Mouse (Mus musculus): Measurements from ENCODE around the gene Psma5. TPM values are rescaled to one million over a fixed set of nuclear protein-coding genes. Genes with fewer than 3 reads are reported as not detected.

Gene Psma5
- polyA plus RNA-seq, 1 experiment from 2014 or later: 266 TPM

DNA sequence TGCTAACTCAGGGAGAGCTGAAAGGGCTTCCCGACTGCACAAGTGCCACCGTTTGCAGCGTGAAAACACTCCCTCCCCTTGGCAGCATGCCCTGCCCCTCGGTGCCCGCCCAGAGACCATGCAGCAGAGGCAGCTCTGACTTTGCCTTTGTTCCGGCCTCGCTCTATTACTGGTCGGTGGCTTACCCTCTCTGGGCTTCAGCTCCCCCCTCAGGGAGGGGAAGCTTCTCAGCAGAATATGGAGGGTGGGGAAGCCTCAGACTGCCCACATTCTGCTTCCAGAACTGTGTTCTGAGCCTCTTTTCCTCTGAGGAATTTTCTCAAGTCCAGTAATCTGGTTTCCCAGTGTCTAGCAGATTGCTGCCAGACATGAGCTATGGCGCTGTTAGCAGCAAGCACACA, 71.7 kb downstream of the Psma5 start:
- H3K4me1 ChIP-seq (replicated peaks; ENCODE audit: control insufficient read depth, insufficient read depth, low read length): peaks cover 27% of the 10 kb centered on the region
- peak overlapping the region; percentile 19; the same call in 1 of the 2 replicates for H3K4me2 ChIP-seq (ENCODE audit: low read length)
- H3K36me3 ChIP-seq (ENCODE audit: control insufficient read depth, insufficient read depth): peaks cover 26% of the 10 kb centered on the region
- no peak overlapping the region; the same call in 1 of the 2 replicates for H3K9ac ChIP-seq (replicated peaks; ENCODE audit: low read depth, low read length)
- peak; percentile 86 for ATAC-seq
- no peaks in the 10 kb centered on the region for H3K27me3 ChIP-seq (replicated peaks; ENCODE audit: control insufficient read depth, insufficient read depth, low read length)
- H3K9me3 ChIP-seq (ENCODE audit: control insufficient read depth, low read length): peaks cover 3% of the 10 kb centered on the region; the same call in 1 of the 2 replicates
- H3K27ac ChIP-seq (ENCODE audit: low read length): peak overlapping the region; percentile 93
- no peak overlapping the region for H3K4me3 ChIP-seq (replicated peaks; ENCODE audit: low read length)
- 28% methylated on average over 9 of the region's 9 CpGs for WGBS

Other genes starting within 250 kb of the Psma5 start
- gene Gstm1, start 239.0 kb upstream of the Psma5 start, polyA plus RNA-seq (2015; fragmentation: Nextera tagmentation; extraction: Ambion mirVana): 67.2 and 74.1 TPM in 2 replicates
- 15.2 and 15.9 TPM in 2 replicates for gene Gstm4, start 212.0 kb upstream of the Psma5 start, polyA plus RNA-seq (2015; fragmentation: Nextera tagmentation; extraction: Ambion mirVana)
- 55.7 and 64.3 TPM in 2 replicates for gene Ampd2, start 170.3 kb upstream of the Psma5 start, polyA plus RNA-seq (2015; fragmentation: Nextera tagmentation; extraction: Ambion mirVana)
- gene Gnat2, start 164.1 kb upstream of the Psma5 start, polyA plus RNA-seq (2015; fragmentation: Nextera tagmentation; extraction: Ambion mirVana): 0.13 and 0.31 TPM in 2 replicates
- gene Gnai3, start 110.8 kb upstream of the Psma5 start, polyA plus RNA-seq (2015; fragmentation: Nextera tagmentation; extraction: Ambion mirVana): 155 and 191 TPM in 2 replicates
- 2.4 and 4.3 TPM in 2 replicates for gene Gpr61, start 102.0 kb upstream of the Psma5 start, polyA plus RNA-seq (2015; fragmentation: Nextera tagmentation; extraction: Ambion mirVana)
- 10.1 and 12.0 TPM in 2 replicates for gene Amigo1, start 70.6 kb upstream of the Psma5 start, polyA plus RNA-seq (2015; fragmentation: Nextera tagmentation; extraction: Ambion mirVana)
- gene Cyb561d1, start 55.7 kb upstream of the Psma5 start, polyA plus RNA-seq (2015; fragmentation: Nextera tagmentation; extraction: Ambion mirVana): 4.1 and 5.7 TPM in 2 replicates
- 30.7 and 33.8 TPM in 2 replicates for gene Atxn7l2, start 46.0 kb upstream of the Psma5 start, polyA plus RNA-seq (2015; fragmentation: Nextera tagmentation; extraction: Ambion mirVana)
- 1.7 and 2.3 TPM in 2 replicates for gene Sypl2, start 30.3 kb upstream of the Psma5 start, polyA plus RNA-seq (2015; fragmentation: Nextera tagmentation; extraction: Ambion mirVana)
- 19.5 and 22.6 TPM in 2 replicates for gene Sort1, start 27.2 kb downstream of the Psma5 start, polyA plus RNA-seq (2015; fragmentation: Nextera tagmentation; extraction: Ambion mirVana)
- gene Mybphl, start 108.0 kb downstream of the Psma5 start, polyA plus RNA-seq (2015; fragmentation: Nextera tagmentation; extraction: Ambion mirVana): 0.16 TPM in 1 of 2 replicates, not detected in the other
- gene Psrc1, start 126.9 kb downstream of the Psma5 start, polyA plus RNA-seq (2015; fragmentation: Nextera tagmentation; extraction: Ambion mirVana): 29.0 and 29.2 TPM in 2 replicates
- 46.7 and 47.3 TPM in 2 replicates for gene Celsr2, start 158.6 kb downstream of the Psma5 start, polyA plus RNA-seq (2015; fragmentation: Nextera tagmentation; extraction: Ambion mirVana)
- 230 and 238 TPM in 2 replicates for gene Sars, start 188.3 kb downstream of the Psma5 start, polyA plus RNA-seq (2015; fragmentation: Nextera tagmentation; extraction: Ambion mirVana)